Mouse (Mus musculus) gastrocnemius, adult 2 months (tissue): ENCODE measurements around the gene Plscr2. TPM values are rescaled to one million over a fixed set of nuclear protein-coding genes. Genes with fewer than 3 reads are reported as not detected.
"Not testable (repeated sequence)": the region's sequence is repeated elsewhere in the genome, so short reads cannot be mapped to it uniquely, and the experiment has no call there.

Experiments used
- DNase-seq: peaks from one replicate; pipeline ENCODE4 v3.0.0; 2022
- H3K27ac ChIP-seq: fragments of 200-600 bp; 2 replicates; pipeline ENCODE4 v1.8.1; 2022; ENCODE audit warnings: mild to moderate bottlenecking
- H3K4me3 ChIP-seq: fragments of 200-600 bp; 2 replicates; pipeline ENCODE4 v1.8.1; 2022; ENCODE audit warnings: mild to moderate bottlenecking, moderate library complexity
- CTCF ChIP-seq: fragments of 200-600 bp; IDR thresholded peaks from 2 replicates; pipeline ENCODE4 v1.8.1; 2022; ENCODE audit warnings: antibody characterized with exemption, mild to moderate bottlenecking, moderate library complexity
- intact Hi-C: fragments of 180-260 bp; cut with DNase I; formaldehyde crosslinking; loops from one replicate; pipeline ENCODE4 v1.15.1; 2025
- total RNA-seq, 2 experiments: library from RNA; stranded (reverse); gene quantifications; 2 replicates each; pipeline ENCODE4 v1.2.3; 2021

Gene Plscr2
- total RNA-seq, 2 experiments from 2014 or later, result 0.84 to 2.1 TPM

GRCm38 (mm10) chr9:92282563-92283171 lies 7.3 kb downstream of the Plscr2 start:
- no peak overlapping the region for H3K4me3 ChIP-seq
- DNase-seq, result no peak
- intact Hi-C loops, result no loop called here
- TF ChIP-seq CTCF, result no peak
- H3K27ac ChIP-seq, result no peak overlapping the region

- no peak for DNase-seq
- H3K4me3 ChIP-seq, result no peak overlapping the region
- no peak for TF ChIP-seq CTCF
- H3K27ac ChIP-seq, result no peak overlapping the region
- intact Hi-C loops, result no loop called here
These were observed 14.3 kb downstream of the Plscr2 start for GRCm38 (mm10) chr9:92289675-92290074.

- Histone ChIP-seq H3K27ac (no peak overlapping the region), H3K4me3 (no peak overlapping the region)
- no peak for DNase-seq
- intact Hi-C loops, result no loop called here
- no peak for TF ChIP-seq CTCF
These were observed 16.8 kb downstream of the Plscr2 start for GRCm38 (mm10) chr9:92292169-92292568.

GRCm38 (mm10) chr9:92292922-92293321 lies 17.5 kb downstream of the Plscr2 start:
- intact Hi-C loops, result no loop called here
- no peak for TF ChIP-seq CTCF
- Histone ChIP-seq H3K4me3 (no peak overlapping the region), H3K27ac (no peak overlapping the region)
- no peak for DNase-seq

- H3K27ac ChIP-seq, result no peak overlapping the region
- no peak overlapping the region for H3K4me3 ChIP-seq
- no peak for DNase-seq
- intact Hi-C loops, result no loop called here
- no peak for TF ChIP-seq CTCF
These were observed 18.5 kb downstream of the Plscr2 start for GRCm38 (mm10) chr9:92293560-92294548.

GRCm38 (mm10) chr9:92298288-92298687 lies 22.9 kb downstream of the Plscr2 start:
- H3K27ac ChIP-seq, result no peak overlapping the region
- H3K4me3 ChIP-seq, result no peak overlapping the region
- intact Hi-C loops, result no loop called here
- TF ChIP-seq CTCF, result no peak
- DNase-seq, result no peak

GRCm38 (mm10) chr9:92301213-92301612 lies 25.8 kb downstream of the Plscr2 start:
- Histone ChIP-seq H3K4me3 (no peak overlapping the region), H3K27ac (no peak overlapping the region)
- intact Hi-C loops, result no loop called here
- TF ChIP-seq CTCF, result no peak
- no peak for DNase-seq

GRCm38 (mm10) chr9:92305075-92305474 lies 29.7 kb downstream of the Plscr2 start:
- DNase-seq, result no peak
- Histone ChIP-seq H3K27ac (no peak overlapping the region), H3K4me3 (no peak overlapping the region)
- TF ChIP-seq CTCF, result no peak
- intact Hi-C loops, result no loop called here

- no peak overlapping the region for H3K27ac ChIP-seq
- no peak for TF ChIP-seq CTCF
- intact Hi-C loops, result no loop called here
These were observed 30.3 kb downstream of the Plscr2 start for GRCm38 (mm10) chr9:92305620-92306220.

GRCm38 (mm10) chr9:92309077-92309476 lies 33.7 kb downstream of the Plscr2 start, which contains the start of gene 1700057G04Rik:
Gene 1700057G04Rik, plus strand, starts transcription at chr9:92309377.
- no peak for TF ChIP-seq CTCF
- H3K4me3 ChIP-seq, result no peak within 1 kb of the TSS
- DNase-seq, result no peak
- H3K27ac ChIP-seq, result no peak within 1 kb of the TSS
- intact Hi-C loops, result no loop called here

More at GRCm38 (mm10) chr9:92305620-92306220, 30.3 kb downstream of the Plscr2 start:
- no peak for DNase-seq
- no peak overlapping the region for H3K4me3 ChIP-seq

GRCm38 (mm10) chr9:92316791-92317190 lies 41.4 kb downstream of the Plscr2 start:
- H3K27ac ChIP-seq, result no peak overlapping the region
- TF ChIP-seq CTCF, result no peak
- intact Hi-C loops, result no loop called here
- no peak for DNase-seq
- H3K4me3 ChIP-seq, result no peak overlapping the region

GRCm38 (mm10) chr9:92325936-92326335 lies 50.5 kb downstream of the Plscr2 start:
- H3K4me3 ChIP-seq, DNase-seq, intact Hi-C loops, H3K27ac ChIP-seq: not testable (repeated sequence)

GRCm38 (mm10) chr9:92326813-92327212 lies 51.4 kb downstream of the Plscr2 start:
- H3K27ac ChIP-seq, result no peak overlapping the region
- no peak overlapping the region for H3K4me3 ChIP-seq
- no peak for DNase-seq
- TF ChIP-seq CTCF, result no peak
- intact Hi-C loops, result no loop called here
